15 mouse cellular contexts compared by ENCODE assay signal in the genomic region with DNA sequence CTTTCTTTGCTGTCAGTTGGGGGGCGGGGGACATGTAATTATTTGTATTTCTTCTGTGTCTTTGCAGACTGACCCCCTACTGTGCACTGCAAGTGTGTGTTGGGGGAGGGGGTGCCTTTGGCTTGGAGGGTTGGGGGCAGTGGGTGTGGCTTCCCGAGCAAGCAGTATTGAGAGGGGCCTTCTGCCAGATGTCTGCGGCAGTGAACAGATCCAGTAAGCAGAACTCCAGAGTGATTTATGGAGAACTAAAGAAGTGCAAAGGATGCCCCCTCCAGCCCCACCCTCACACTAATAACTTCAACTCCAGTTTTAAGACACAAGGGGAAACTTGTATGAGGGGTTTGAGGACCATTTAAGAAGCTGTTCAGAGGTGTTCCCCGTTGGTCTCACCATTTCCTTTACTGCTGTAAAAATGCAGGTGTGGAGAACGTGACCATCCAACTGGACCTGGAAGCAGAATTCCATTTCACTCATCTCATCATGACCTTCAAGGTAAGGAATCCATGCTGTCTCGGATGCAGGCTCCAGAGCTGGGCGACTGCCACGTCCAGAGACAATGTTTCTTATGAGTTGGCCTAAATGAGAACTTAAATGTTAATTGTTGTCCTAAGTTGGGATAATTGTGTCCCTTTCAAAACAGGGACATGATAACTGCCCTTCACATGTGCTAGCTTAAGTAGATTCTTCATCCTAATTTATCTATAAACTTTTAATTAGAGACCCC. TPM values are rescaled to one million over a fixed set of nuclear protein-coding genes. Genes with fewer than 3 reads are reported as not detected.
DNase-seq lines count a peak whose midpoint lies in the region; ATAC-seq and TF ChIP-seq lines count a peak whose summit lies in the region.
"Had no signal": no experiment of that assay in that cellular context is flagged by ENCODE, and none has a peak within 500 bp of the region (broad histone marks: within the 10 kb centered on the region; RNA-seq: fewer than 3 reads in every experiment).

No protein-coding gene starts in this region.

- peak overlapping the region; percentile 47 for H3K4me2 ChIP-seq in heart, embryonic 15.5 days
- peak overlapping the region; percentile 35 for H3K4me2 ChIP-seq in lung, embryonic 15.5 days
- peak overlapping the region; percentile 26; the same call in 1 of the 2 replicates for H3K4me2 ChIP-seq in embryonic facial prominence, embryonic 12.5 days (replicated peaks)
- H3K4me2 ChIP-seq in myocyte (ENCODE audit: low read depth), result peak overlapping the region; percentile 81

- no peak for DNase-seq in heart, postnatal 25 days (ENCODE audit: low spot score)
- no peak for DNase-seq in lung, postnatal 25 days (ENCODE audit: low spot score)
- DNase-seq in adrenal gland, postnatal 10 days, result no peak
- DNase-seq: cerebellum, adult 8-10 months had no signal

- peaks cover 66% of the 10 kb centered on the region for H3K4me1 ChIP-seq in heart, embryonic 15.5 days (replicated peaks)
- peaks cover 64% of the 10 kb centered on the region for H3K4me1 ChIP-seq in lung, embryonic 15.5 days
- H3K4me1 ChIP-seq in embryonic facial prominence, embryonic 12.5 days, result peaks cover 46% of the 10 kb centered on the region

- no peak overlapping the region for H3K4me3 ChIP-seq in heart, embryonic 15.5 days
- no peak overlapping the region for H3K4me3 ChIP-seq in lung, embryonic 15.5 days
- no peak overlapping the region for H3K4me3 ChIP-seq in embryonic facial prominence, embryonic 12.5 days
- H3K4me3 ChIP-seq in myocyte, result no peak overlapping the region

- TF ChIP-seq POLR2A in myocyte (IDR thresholded peaks at IDR 0.05; ENCODE audit: insufficient read length, low read depth), result no peak

- H3K27ac ChIP-seq in heart, embryonic 15.5 days, result peak overlapping the region; percentile 84
- peak overlapping the region; percentile 86 for H3K27ac ChIP-seq in lung, embryonic 15.5 days
- H3K27ac ChIP-seq in embryonic facial prominence, embryonic 12.5 days, result peak overlapping the region; percentile 55

- 0 out of 2 replicates have a peak, but pooled peaks have one; percentile 25 for ATAC-seq in heart, embryonic 15.5 days (replicated peaks; ENCODE audit: insufficient number of reproducible peaks, insufficient read depth, low FRiP score, low read depth)
- peak; percentile 57 for ATAC-seq in lung, embryonic 15.5 days (ENCODE audit: borderline replicate concordance, extremely low read depth, low FRiP score, low TSS enrichment)
- no peak for ATAC-seq in embryonic facial prominence, embryonic 12.5 days (ENCODE audit: insufficient number of reproducible peaks, insufficient read depth, low FRiP score, low TSS enrichment)
- ATAC-seq in monocyte, adult 5-6 weeks (replicated peaks; ENCODE audit: insufficient number of reproducible peaks, low FRiP score, low TSS enrichment, poor library complexity, severe bottlenecking), result no peak
- ATAC-seq: CD4-positive, CD25-positive, alpha-beta regulatory T cell, adult 4 months had no signal

- H3K36me3 ChIP-seq in heart, embryonic 15.5 days, result peaks cover 59% of the 10 kb centered on the region
- peaks cover 62% of the 10 kb centered on the region for H3K36me3 ChIP-seq in lung, embryonic 15.5 days
- H3K36me3 ChIP-seq in embryonic facial prominence, embryonic 12.5 days, result peaks cover 67% of the 10 kb centered on the region
- peaks cover 48% of the 10 kb centered on the region for H3K36me3 ChIP-seq in myocyte (ENCODE audit: control insufficient read depth, insufficient read depth)

- H3K9ac ChIP-seq in heart, embryonic 15.5 days, result no peak overlapping the region
- H3K9ac ChIP-seq in lung, embryonic 15.5 days, result no peak overlapping the region
- no peak overlapping the region for H3K9ac ChIP-seq in embryonic facial prominence, embryonic 12.5 days

- intact Hi-C loops in heart, postnatal 25 days (cut with DNase I), result loop anchor here (5.0 kb wide), 1 partner anchor 145 kb away; no protein-coding TSS in a partner anchor

- H3K9me3 ChIP-seq in heart, embryonic 15.5 days (replicated peaks), result no peaks in the 10 kb centered on the region
- H3K9me3 ChIP-seq in lung, embryonic 15.5 days, result no peaks in the 10 kb centered on the region
- no peaks in the 10 kb centered on the region for H3K9me3 ChIP-seq in embryonic facial prominence, embryonic 12.5 days

- no peak overlapping the region for H3ac ChIP-seq in myocyte (ENCODE audit: control insufficient read depth, insufficient read length)

- WGBS in heart, embryonic 15.5 days, result 40% methylated on average over 8 of the region's 8 CpGs
- WGBS in lung, embryonic 15.5 days, result 29% methylated on average over 8 of the region's 8 CpGs
- 55% methylated on average over 8 of the region's 8 CpGs for WGBS in embryonic facial prominence, embryonic 12.5 days

- peaks cover 44% of the 10 kb centered on the region for H3K79me2 ChIP-seq in myocyte (ENCODE audit: control insufficient read depth, insufficient read depth)

- H3K27me3 ChIP-seq in heart, embryonic 15.5 days, result no peaks in the 10 kb centered on the region
- H3K27me3 ChIP-seq in lung, embryonic 15.5 days, result no peaks in the 10 kb centered on the region
- H3K27me3 ChIP-seq in embryonic facial prominence, embryonic 12.5 days, result no peaks in the 10 kb centered on the region
- no peaks in the 10 kb centered on the region for H3K27me3 ChIP-seq in myocyte (ENCODE audit: control insufficient read depth, insufficient read depth, insufficient read length)

TF ChIP-seq in myocyte, 11 proteins besides CTCF, POLR2A, EP300 and RAD21:
- TF ChIP-seq MAX (IDR thresholded peaks at IDR 0.05; ENCODE audit: low read depth) (no peak), SRF (IDR thresholded peaks at IDR 0.05; ENCODE audit: control insufficient read depth, insufficient read length, low read depth) (no peak), TCF3 (IDR thresholded peaks at IDR 0.05; ENCODE audit: insufficient read length, low read depth) (no peak), REST (IDR thresholded peaks at IDR 0.05; ENCODE audit: insufficient read depth, insufficient read length) (no peak), USF1 (IDR thresholded peaks at IDR 0.05; ENCODE audit: low read depth) (no peak), MYOG (IDR thresholded peaks at IDR 0.05; ENCODE audit: control insufficient read depth in 1 of 3, insufficient read depth in 1 of 3, insufficient read length in 2 of 3, low read depth in 2 of 3) (no peak), TCF12 (IDR thresholded peaks at IDR 0.05; ENCODE audit: insufficient read depth, poor library complexity, severe bottlenecking) (no peak), POLR2AphosphoS2 (IDR thresholded peaks at IDR 0.05; ENCODE audit: insufficient read length, low read depth) (no peak), MYOD1 (IDR thresholded peaks at IDR 0.05; ENCODE audit: control insufficient read depth in 1 of 3, insufficient read length in 2 of 3, low read depth in 2 of 3) (no peak), CEBPB (IDR thresholded peaks at IDR 0.05; ENCODE audit: insufficient read depth, poor library complexity, severe bottlenecking) (no peak), E2F4 (IDR thresholded peaks at IDR 0.05; ENCODE audit: insufficient read depth) (no peak)

RNA-seq across cellular contexts. Expression of a gene that starts 7.1 kb away (rescaled TPM):
- 90.9 and 99.5 TPM in 2 replicates for polyA plus RNA-seq in heart, embryonic 15.5 days (2015; fragmentation: Nextera tagmentation; extraction: Ambion mirVana)
- 10 to 100 TPM; 87.5 to 89.2 TPM for total RNA-seq in heart, postnatal 25 days (2021)
- polyA plus RNA-seq in lung, embryonic 15.5 days (2015; fragmentation: Nextera tagmentation; extraction: Ambion mirVana), result 111 and 118 TPM in 2 replicates
- 80.8 and 82.3 TPM in 2 replicates for polyA plus RNA-seq in embryonic facial prominence, embryonic 12.5 days (2016; fragmentation: Nextera tagmentation; extraction: Ambion mirVana)
- polyA plus RNA-seq in myocyte (2012; fragmentation: generic; extraction: Trizol), result 69.4 TPM
- 100 to 1,000 TPM; 147 to 165 TPM for total RNA-seq in adrenal gland, postnatal 10 days (2021)
- 0.86 to 1.1 TPM (median 1.1 TPM) in 3 replicates for total RNA-seq in monocyte, adult 5-6 weeks (2017)
- polyA plus RNA-seq: CD4-positive, CD25-positive, alpha-beta regulatory T cell, adult 4 months had no signal

RNA-seq across cellular contexts. Expression of a gene that starts 31.6 kb away (rescaled TPM):
- polyA plus RNA-seq in heart, embryonic 15.5 days (2015; fragmentation: Nextera tagmentation; extraction: Ambion mirVana), result not detected in 2 replicates
- total RNA-seq in heart, postnatal 25 days (2021), result not detected
- polyA plus RNA-seq in lung, embryonic 15.5 days (2015; fragmentation: Nextera tagmentation; extraction: Ambion mirVana), result not detected in 2 replicates
- polyA plus RNA-seq in embryonic facial prominence, embryonic 12.5 days (2016; fragmentation: Nextera tagmentation; extraction: Ambion mirVana), result not detected in 2 replicates
- polyA plus RNA-seq in myocyte (2012; fragmentation: generic; extraction: Trizol), result not detected
- not detected for total RNA-seq in adrenal gland, postnatal 10 days (2021)
- not detected in 3 replicates for total RNA-seq in monocyte, adult 5-6 weeks (2017)
- total RNA-seq: heart, adult 18-20 months had no signal
- polyA plus RNA-seq: CD4-positive, CD25-positive, alpha-beta regulatory T cell, adult 4 months; frontal cortex, adult 2 months; large intestine, adult 2 months; spleen, adult 2 months; thymus, postnatal 0 days had no signal

Comparison
In these comparisons a context has a peak if more than half of its experiments do, and no peak if none do; other contexts are left out.
1. ATAC-seq: peak in heart, embryonic 15.5 days (single experiment) and lung, embryonic 15.5 days (single experiment); none in embryonic facial prominence, embryonic 12.5 days (single experiment) and monocyte, adult 5-6 weeks (single experiment).
2. H3K4me2 ChIP-seq: peak in every context shown above with its lines; median percentile 81 in myocyte; 47 in heart, embryonic 15.5 days; 35 in lung, embryonic 15.5 days; 26 in embryonic facial prominence, embryonic 12.5 days.
3. Peak in every context shown above with its lines, with median percentiles within 50 percentile points of each other: H3K27ac ChIP-seq.